Mouse (Mus musculus): Measurements from ENCODE around the gene Aco2. TPM values are rescaled to one million over a fixed set of nuclear protein-coding genes. Genes with fewer than 3 reads are reported as not detected.

Gene Aco2
- polyA plus RNA-seq, 1 experiment from 2014 or later, result 398 TPM

DNA sequence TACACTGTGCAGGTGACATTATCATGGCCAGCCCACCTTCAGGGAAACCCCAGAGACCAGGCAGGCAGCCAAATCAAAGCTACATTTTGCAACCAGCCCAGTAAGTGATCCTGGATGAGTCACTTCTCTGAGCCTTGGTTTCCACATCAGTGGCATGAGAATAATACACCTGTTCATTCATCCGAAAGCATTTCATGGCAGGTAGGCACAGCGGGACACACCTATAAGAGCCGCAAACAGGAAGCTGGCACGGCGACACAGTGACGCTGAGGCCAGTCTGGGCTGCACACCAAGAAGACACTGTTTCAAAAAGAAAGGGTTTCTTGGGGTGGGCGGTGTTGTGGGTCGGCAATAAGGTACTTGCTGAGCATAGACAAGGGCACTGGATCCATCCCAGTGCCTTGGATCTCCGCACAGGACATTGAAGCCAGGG is 82.1 kb downstream of the Aco2 start:
- Histone ChIP-seq H3K4me3 (ENCODE audit: low read depth, low read length) (no peak overlapping the region), H3K9ac (ENCODE audit: low read depth, low read length) (no peak overlapping the region), H3K4me1 (ENCODE audit: control insufficient read depth, insufficient read depth, low read length) (no peaks in the 10 kb centered on the region), H3K27me3 (ENCODE audit: control insufficient read depth, insufficient read depth, low read length) (no peaks in the 10 kb centered on the region), H3K9me3 (replicated peaks; ENCODE audit: control insufficient read depth, low read length) (no peaks in the 10 kb centered on the region), H3K4me2 (no peak overlapping the region), H3K27ac (ENCODE audit: low read depth, low read length) (no peak overlapping the region), H3K36me3 (ENCODE audit: control insufficient read depth, insufficient read depth, low read length) (peaks cover 4% of the 10 kb centered on the region; the same call in 1 of the 2 replicates)
- ATAC-seq (replicated peaks; ENCODE audit: insufficient number of reproducible peaks, low FRiP score, low TSS enrichment), result no peak
- 95% methylated on average over 9 of the region's 9 CpGs for WGBS (ENCODE audit: insufficient replicate concordance)

DNA sequence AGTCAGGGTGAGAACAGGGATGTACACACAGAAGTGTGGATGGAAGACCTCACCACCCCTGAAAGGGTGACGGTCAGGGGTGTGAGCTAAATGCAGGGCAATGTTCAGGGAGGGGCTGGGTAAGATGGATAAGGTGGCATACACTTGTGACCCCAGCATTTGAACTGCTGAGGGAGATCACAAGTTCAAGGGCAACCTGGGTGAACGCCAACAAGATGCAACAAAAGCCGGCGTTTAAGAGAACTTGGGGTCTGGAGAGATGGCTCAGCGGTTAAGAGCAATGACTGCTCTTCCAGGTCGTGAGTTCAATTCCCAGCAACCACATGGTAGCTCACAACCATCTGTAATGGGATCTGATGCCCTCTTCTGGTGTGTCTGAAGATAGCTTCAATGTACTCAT is 82.6 kb downstream of the Aco2 start:
- 88% methylated on average over 6 of the region's 6 CpGs for WGBS (ENCODE audit: insufficient replicate concordance)
- Histone ChIP-seq H3K9ac (ENCODE audit: low read depth, low read length) (no peak overlapping the region), H3K27me3 (ENCODE audit: control insufficient read depth, insufficient read depth, low read length) (no peaks in the 10 kb centered on the region), H3K4me3 (ENCODE audit: low read depth, low read length) (no peak overlapping the region), H3K4me2 (no peak overlapping the region), H3K27ac (ENCODE audit: low read depth, low read length) (no peak overlapping the region), H3K9me3 (replicated peaks; ENCODE audit: control insufficient read depth, low read length) (no peaks in the 10 kb centered on the region), H3K4me1 (ENCODE audit: control insufficient read depth, insufficient read depth, low read length) (0 out of 2 replicates have a peak, but pooled peaks cover 1% of the 10 kb centered on the region), H3K36me3 (ENCODE audit: control insufficient read depth, insufficient read depth, low read length) (peaks cover 4% of the 10 kb centered on the region; the same call in 1 of the 2 replicates)
- ATAC-seq (replicated peaks; ENCODE audit: insufficient number of reproducible peaks, low FRiP score, low TSS enrichment), result no peak

DNA sequence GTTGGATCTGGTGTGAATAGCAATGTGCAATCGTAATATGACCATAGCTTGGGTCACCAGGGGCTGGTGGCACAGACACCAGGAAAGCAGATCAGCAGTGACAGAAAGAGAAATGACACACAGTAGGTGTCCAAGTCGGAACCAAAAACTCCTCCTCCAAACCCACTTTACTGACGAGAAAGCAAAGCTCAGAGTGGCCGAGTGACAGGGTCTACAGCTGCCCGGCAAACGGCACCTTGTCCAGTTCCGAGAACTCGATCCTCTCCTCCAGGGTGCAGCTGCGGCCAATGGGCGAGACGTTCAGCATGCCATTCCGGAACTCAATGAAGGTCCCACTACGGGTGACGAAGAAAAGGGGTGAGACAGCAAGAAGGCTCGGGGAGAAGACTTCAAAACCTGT is 83.3 kb downstream of the Aco2 start:
- 91% methylated on average over 15 of the region's 15 CpGs for WGBS (ENCODE audit: insufficient replicate concordance)
- H3K27me3 ChIP-seq (ENCODE audit: control insufficient read depth, insufficient read depth, low read length), result no peaks in the 10 kb centered on the region
- H3K4me1 ChIP-seq (ENCODE audit: control insufficient read depth, insufficient read depth, low read length), result peaks cover 5% of the 10 kb centered on the region; the same call in 1 of the 2 replicates
- no peak for ATAC-seq (replicated peaks; ENCODE audit: insufficient number of reproducible peaks, low FRiP score, low TSS enrichment)
- H3K9me3 ChIP-seq (replicated peaks; ENCODE audit: control insufficient read depth, low read length), result no peaks in the 10 kb centered on the region
- no peak overlapping the region for H3K9ac ChIP-seq (ENCODE audit: low read depth, low read length)
- peaks cover 4% of the 10 kb centered on the region; the same call in 1 of the 2 replicates for H3K36me3 ChIP-seq (ENCODE audit: control insufficient read depth, insufficient read depth, low read length)
- H3K27ac ChIP-seq (ENCODE audit: low read depth, low read length), result no peak overlapping the region
- H3K4me2 ChIP-seq, result no peak overlapping the region
- no peak overlapping the region for H3K4me3 ChIP-seq (ENCODE audit: low read depth, low read length)

DNA sequence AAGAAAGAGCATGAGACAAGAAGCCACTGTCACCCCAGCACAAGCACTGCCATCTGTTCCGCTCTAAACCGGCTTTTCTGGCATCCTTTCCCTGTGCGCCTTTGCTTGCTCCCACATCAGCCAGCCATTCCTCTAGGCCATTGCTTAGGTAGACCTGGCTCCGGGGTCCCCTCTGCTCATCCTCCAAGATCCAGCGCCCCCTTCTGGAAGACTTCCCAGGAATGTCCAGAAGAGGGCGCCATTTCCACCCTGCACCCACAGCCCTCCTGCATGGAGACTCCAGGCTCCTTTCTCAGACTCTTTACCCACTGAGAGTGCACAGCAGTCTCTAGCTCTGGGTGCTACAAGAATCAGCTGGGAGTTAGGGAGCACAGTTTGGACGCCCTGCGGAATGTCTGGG is 84.3 kb downstream of the Aco2 start:
- H3K4me1 ChIP-seq (ENCODE audit: control insufficient read depth, insufficient read depth, low read length), result peaks cover 6% of the 10 kb centered on the region; the same call in 1 of the 2 replicates
- H3K9ac ChIP-seq (ENCODE audit: low read depth, low read length), result no peak overlapping the region
- no peak overlapping the region for H3K4me3 ChIP-seq (ENCODE audit: low read depth, low read length)
- no peaks in the 10 kb centered on the region for H3K27me3 ChIP-seq (ENCODE audit: control insufficient read depth, insufficient read depth, low read length)
- no peak for ATAC-seq (replicated peaks; ENCODE audit: insufficient number of reproducible peaks, low FRiP score, low TSS enrichment)
- H3K4me2 ChIP-seq, result no peak overlapping the region
- 58% methylated on average over 8 of the region's 8 CpGs for WGBS (ENCODE audit: insufficient replicate concordance)
- peaks cover 4% of the 10 kb centered on the region; the same call in 1 of the 2 replicates for H3K36me3 ChIP-seq (ENCODE audit: control insufficient read depth, insufficient read depth, low read length)
- no peaks in the 10 kb centered on the region for H3K9me3 ChIP-seq (replicated peaks; ENCODE audit: control insufficient read depth, low read length)
- H3K27ac ChIP-seq (ENCODE audit: low read depth, low read length), result no peak overlapping the region

DNA sequence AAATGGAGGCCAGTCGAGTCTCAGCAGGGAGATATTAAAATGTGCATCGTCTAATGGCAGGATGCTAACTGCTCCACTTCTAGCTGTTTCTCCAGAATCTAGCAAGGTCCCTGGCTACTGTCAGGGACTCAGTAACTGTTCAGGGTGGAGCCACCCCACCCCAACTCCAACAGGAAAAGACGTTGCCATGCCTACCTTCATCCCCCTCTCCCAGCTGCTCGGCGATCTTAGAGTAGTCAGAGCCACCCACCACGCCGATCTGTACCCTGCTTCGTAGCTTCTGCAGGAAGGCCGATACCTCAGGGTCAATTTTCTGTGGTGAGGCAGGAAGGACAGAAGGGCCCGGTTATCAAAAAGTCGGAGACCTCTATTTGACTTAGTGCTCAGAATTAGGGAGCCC is 85.5 kb downstream of the Aco2 start:
- no peak overlapping the region for H3K27ac ChIP-seq (ENCODE audit: low read depth, low read length)
- ATAC-seq (replicated peaks; ENCODE audit: insufficient number of reproducible peaks, low FRiP score, low TSS enrichment), result no peak
- 78% methylated on average over 11 of the region's 11 CpGs for WGBS (ENCODE audit: insufficient replicate concordance)
- H3K4me1 ChIP-seq (ENCODE audit: control insufficient read depth, insufficient read depth, low read length), result peaks cover 6% of the 10 kb centered on the region; the same call in 1 of the 2 replicates
- no peaks in the 10 kb centered on the region for H3K27me3 ChIP-seq (ENCODE audit: control insufficient read depth, insufficient read depth, low read length)
- no peak overlapping the region for H3K4me3 ChIP-seq (ENCODE audit: low read depth, low read length)
- no peaks in the 10 kb centered on the region for H3K9me3 ChIP-seq (replicated peaks; ENCODE audit: control insufficient read depth, low read length)
- H3K9ac ChIP-seq (ENCODE audit: low read depth, low read length), result no peak overlapping the region
- no peak overlapping the region for H3K4me2 ChIP-seq
- peaks cover 4% of the 10 kb centered on the region; the same call in 1 of the 2 replicates for H3K36me3 ChIP-seq (ENCODE audit: control insufficient read depth, insufficient read depth, low read length)

DNA sequence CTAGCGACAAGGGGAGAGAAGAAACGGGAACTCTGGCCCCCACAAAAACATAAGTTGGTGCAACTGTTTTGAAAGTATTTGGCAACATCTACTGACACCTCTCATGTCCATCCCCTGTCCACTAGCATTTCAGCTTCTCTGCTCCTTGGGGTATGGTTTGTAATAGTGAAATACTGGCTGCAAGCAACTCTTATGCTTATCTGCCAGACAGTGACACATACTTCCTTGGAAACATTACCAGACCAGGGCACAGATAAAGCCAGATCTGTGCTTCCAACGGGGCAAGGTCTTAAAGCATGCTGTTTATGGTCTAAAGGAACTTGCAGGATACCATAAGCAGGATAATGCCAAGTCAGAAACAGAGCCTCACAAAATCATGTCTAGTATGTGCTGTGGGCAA is 86.8 kb downstream of the Aco2 start:
- H3K27ac ChIP-seq (ENCODE audit: low read depth, low read length), result no peak overlapping the region
- H3K36me3 ChIP-seq (ENCODE audit: control insufficient read depth, insufficient read depth, low read length), result peaks cover 4% of the 10 kb centered on the region; the same call in 1 of the 2 replicates
- H3K9ac ChIP-seq (ENCODE audit: low read depth, low read length), result no peak overlapping the region
- H3K27me3 ChIP-seq (ENCODE audit: control insufficient read depth, insufficient read depth, low read length), result no peaks in the 10 kb centered on the region
- H3K4me2 ChIP-seq, result no peak overlapping the region; the same call in 1 of the 2 replicates
- WGBS (ENCODE audit: insufficient replicate concordance), result 62% methylated on average over 3 of the region's 3 CpGs
- peaks cover 6% of the 10 kb centered on the region; the same call in 1 of the 2 replicates for H3K4me1 ChIP-seq (ENCODE audit: control insufficient read depth, insufficient read depth, low read length)
- H3K9me3 ChIP-seq (replicated peaks; ENCODE audit: control insufficient read depth, low read length), result no peaks in the 10 kb centered on the region
- H3K4me3 ChIP-seq (ENCODE audit: low read depth, low read length), result no peak overlapping the region
- ATAC-seq (replicated peaks; ENCODE audit: insufficient number of reproducible peaks, low FRiP score, low TSS enrichment), result no peak

DNA sequence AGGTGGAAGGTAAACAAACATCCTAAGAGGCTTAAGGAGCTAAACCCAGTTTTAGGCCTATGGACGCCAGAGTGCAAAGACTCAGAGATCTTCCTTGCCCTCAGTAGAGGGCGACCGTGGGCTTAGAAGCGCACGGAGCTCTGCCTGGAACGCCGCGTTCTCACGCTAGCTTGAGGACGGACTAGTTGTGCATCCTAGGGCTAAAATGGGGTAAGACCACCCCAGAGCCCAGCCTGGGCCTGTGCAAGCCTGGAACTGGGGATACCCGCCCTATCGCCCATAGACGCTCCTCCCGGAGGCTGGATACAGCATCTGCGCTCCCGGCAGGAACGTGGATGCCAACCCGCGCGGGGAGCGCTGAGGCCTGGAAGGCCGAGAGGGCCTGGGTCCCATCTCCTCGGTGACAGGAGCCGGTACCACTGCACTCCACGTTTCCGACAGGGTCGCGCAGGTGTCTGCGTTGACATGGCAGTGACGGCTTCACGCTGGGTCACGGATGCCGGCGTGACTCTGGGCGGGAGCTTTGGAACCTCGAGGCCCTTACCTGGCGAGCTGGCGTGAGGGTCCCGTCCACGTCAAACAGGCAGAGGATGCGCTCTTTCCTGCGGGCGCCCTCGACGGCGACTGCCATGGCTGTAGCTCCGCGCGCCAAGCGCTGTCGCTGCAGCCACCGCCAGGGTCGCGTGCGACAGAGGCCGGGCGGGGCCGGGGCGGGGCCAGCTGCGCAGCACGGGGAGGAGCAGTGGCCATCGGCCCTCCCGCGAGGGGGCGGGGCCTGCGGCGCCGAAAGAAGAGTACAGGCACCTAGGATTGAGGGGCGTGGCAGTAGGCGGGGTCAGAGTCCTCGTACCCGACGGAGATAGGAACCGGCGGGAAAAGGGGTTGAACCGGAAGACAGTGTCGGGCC is 88.3 kb downstream of the Aco2 start, which contains the start of gene Pmm1:
Gene Pmm1, minus strand, starts transcription at position 760 of the 907 bp plus-strand sequence.
- H3K4me3 ChIP-seq (ENCODE audit: low read depth, low read length), result peak within 1 kb of the TSS; percentile 69
- peaks cover under 1% of the 10 kb centered on the region; the same call in 1 of the 2 replicates for H3K36me3 ChIP-seq (ENCODE audit: control insufficient read depth, insufficient read depth, low read length)
- no peaks in the 10 kb centered on the region for H3K27me3 ChIP-seq (ENCODE audit: control insufficient read depth, insufficient read depth, low read length)
- ATAC-seq (replicated peaks; ENCODE audit: insufficient number of reproducible peaks, low FRiP score, low TSS enrichment), result peak; percentile 98
- H3K27ac ChIP-seq (ENCODE audit: low read depth, low read length), result peak within 1 kb of the TSS; percentile 73
- peak within 1 kb of the TSS; percentile 72 for H3K9ac ChIP-seq (ENCODE audit: low read depth, low read length)
- WGBS (ENCODE audit: insufficient replicate concordance), result under 1% methylated on average over 77 of the region's 77 CpGs
- peak within 1 kb of the TSS; percentile 100 for H3K4me2 ChIP-seq
- H3K4me1 ChIP-seq (ENCODE audit: control insufficient read depth, insufficient read depth, low read length), result peaks cover 6% of the 10 kb centered on the region; the same call in 1 of the 2 replicates
- no peaks in the 10 kb centered on the region for H3K9me3 ChIP-seq (replicated peaks; ENCODE audit: control insufficient read depth, low read length)

DNA sequence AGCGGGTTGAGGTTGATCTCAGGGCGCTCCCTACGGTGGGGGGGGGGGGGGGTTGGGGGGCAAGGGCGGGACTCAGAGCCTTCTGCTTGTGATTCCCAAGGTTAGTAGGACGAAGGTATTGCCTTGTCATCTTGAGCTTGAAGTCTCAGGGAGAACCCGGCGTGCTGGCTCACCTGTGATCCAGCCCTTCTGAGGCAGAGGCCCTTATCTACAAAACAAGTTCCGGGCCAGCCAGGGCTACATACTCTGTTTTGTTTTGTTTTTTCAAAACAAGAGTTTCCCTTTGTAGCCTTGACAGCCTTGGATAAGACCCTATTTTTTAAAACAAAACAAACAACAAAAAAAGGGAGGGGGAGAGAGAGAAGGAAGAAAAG is 89.0 kb downstream of the Aco2 start:
- Histone ChIP-seq H3K27ac (ENCODE audit: low read depth, low read length) (no peak overlapping the region), H3K4me3 (ENCODE audit: low read depth, low read length) (peak overlapping the region; percentile 69)

More for the DNA sequence above, 89.0 kb downstream of the Aco2 start:
- Histone ChIP-seq H3K36me3 (ENCODE audit: control insufficient read depth, insufficient read depth, low read length) (no peaks in the 10 kb centered on the region), H3K4me1 (ENCODE audit: control insufficient read depth, insufficient read depth, low read length) (peaks cover 6% of the 10 kb centered on the region; the same call in 1 of the 2 replicates), H3K4me2 (peak overlapping the region; percentile 100), H3K9me3 (replicated peaks; ENCODE audit: control insufficient read depth, low read length) (no peaks in the 10 kb centered on the region), H3K9ac (ENCODE audit: low read depth, low read length) (0 out of 2 replicates have a peak overlapping the region, but pooled peaks have one; percentile 12), H3K27me3 (ENCODE audit: control insufficient read depth, insufficient read depth, low read length) (no peaks in the 10 kb centered on the region)
- 0% methylated on average over 7 of the region's 8 CpGs for WGBS (ENCODE audit: insufficient replicate concordance)
- ATAC-seq (replicated peaks; ENCODE audit: insufficient number of reproducible peaks, low FRiP score, low TSS enrichment), result peak; percentile 40; the same call in 1 of the 2 replicates

All from heart, embryonic 11.5 days (tissue).